Mouse (Mus musculus) liver, embryonic 14.5 days (tissue): Measurements from ENCODE around the gene Ehd2. TPM values are rescaled to one million over a fixed set of nuclear protein-coding genes. Genes with fewer than 3 reads are reported as not detected.
A peak's percentile ranks its signal among the peaks of the same experiment; 100 is the strongest.

Experiments
- ATAC-seq: fragments of 200-750 bp; cut with Nextera tagmentation; 2 replicates; pipeline ENCODE4 v1.8.0; 2017; ENCODE audit warnings: moderate number of reproducible peaks, mild to moderate bottlenecking, moderate library complexity; ENCODE audit not compliant: insufficient read depth
- DNase-seq, 3 experiments: peaks; one replicate each; pipeline ENCODE4 v3.0.0-alpha.2; 2012 to 2013; ENCODE audit warnings: low read depth in 3 of 3, low spot score in 3 of 3
- H3K27ac ChIP-seq: fragments of 300-500 bp; sonication (generic); 2 replicates; pipeline ENCODE4 v1.5.1; 2014; ENCODE audit warnings: moderate library complexity, mild to moderate bottlenecking, control low read depth, inconsistent platforms
- H3K27me3 ChIP-seq: fragments of 300-500 bp; sonication (generic); 2 replicates; pipeline ENCODE4 v1.6.1; 2014; ENCODE audit warnings: mild to moderate bottlenecking, low read length, moderate library complexity; ENCODE audit not compliant: control insufficient read depth, insufficient read depth
- H3K36me3 ChIP-seq: fragments of 300-500 bp; sonication (generic); replicated peaks from 2 replicates; pipeline ENCODE4 v1.6.1; 2014; ENCODE audit warnings: low read depth; ENCODE audit not compliant: control insufficient read depth, insufficient read depth
- H3K4me1 ChIP-seq, 2 experiments: fragments of 200-500 bp in 1 of 2; fragments of 300-500 bp in 1 of 2; sonication (generic) in 1 of 2; replicated peaks; 2 replicates each; pipeline ENCODE4 v1.6.1; 2012 to 2014; ENCODE audit warnings: antibody characterized with exemption in 1 of 2, inconsistent platforms in 1 of 2, low read length in 1 of 2; ENCODE audit not compliant: control insufficient read depth in 2 of 2, insufficient read depth in 2 of 2
- H3K4me2 ChIP-seq: fragments of 300-500 bp; sonication (generic); 2 replicates; pipeline ENCODE4 v1.6.1; 2014; ENCODE audit warnings: low read depth, mild to moderate bottlenecking, control low read depth, moderate library complexity
- H3K4me3 ChIP-seq, 2 experiments: fragments of 200-500 bp in 1 of 2; fragments of 300-500 bp in 1 of 2; sonication (generic) in 1 of 2; 2 replicates each; pipeline ENCODE4 v1.5.1; 2012 to 2014; ENCODE audit warnings: low read depth in 2 of 2, low read length in 2 of 2, mild to moderate bottlenecking in 2 of 2, control low read depth in 1 of 2, inconsistent platforms in 1 of 2, moderate library complexity in 1 of 2; ENCODE audit not compliant: insufficient read depth in 1 of 2
- H3K9ac ChIP-seq: fragments of 300-500 bp; sonication (generic); replicated peaks from 2 replicates; pipeline ENCODE4 v1.6.1; 2014; ENCODE audit warnings: mild to moderate bottlenecking, control low read depth, moderate library complexity
- H3K9me3 ChIP-seq: fragments of 300-500 bp; sonication (generic); 2 replicates; pipeline ENCODE4 v1.6.1; 2016; ENCODE audit warnings: low read length, mixed read lengths; ENCODE audit not compliant: control insufficient read depth
- CTCF ChIP-seq: IDR thresholded peaks from 2 replicates; pipeline ENCODE4 v1.5.1; 2016; ENCODE audit warnings: antibody characterized with exemption, low read depth, control low read depth
- EP300 ChIP-seq: IDR thresholded peaks from 2 replicates; pipeline ENCODE4 v1.6.1; 2016; ENCODE audit warnings: antibody characterized with exemption, low read depth
- WGBS: fragments of 180-500 bp; shearing (Covaris S2); extraction: QIAGEN DNeasy Blood & Tissue Kit; methylation state at CpG from one replicate; pipeline ENCODE4 v1.1.7; 2014; ENCODE audit not compliant: insufficient replicate concordance; 5-methylcytosine and 5-hydroxymethylcytosine counted together
- polyA plus RNA-seq, 2 experiments: library from polyadenylated mRNA; depleted of rRNA in 1 of 2; stranded (reverse) in 1 of 2; unstranded in 1 of 2; fragments of >200 nt; fragmentation: Nextera tagmentation in 1 of 2; extraction: Ambion mirVana in 1 of 2; gene quantifications; 2 replicates each; pipeline versions ENCODE4 v1.2.1 to v1.2.3; 2012 to 2014

Gene Ehd2
- polyA plus RNA-seq, 2 experiments: 2.5 to 3.0 TPM

- TF ChIP-seq CTCF (no peak), EP300 (no peak)
- DNase-seq (no peak), ATAC-seq (no peak)
- 78% methylated on average over 1 of the region's 1 CpGs for WGBS
- Histone ChIP-seq H3K4me2 (peak overlapping the region; percentile 90; the same call in 1 of the 2 replicates), H3K36me3 (peaks cover 49% of the 10 kb centered on the region), H3K4me3 (no peak overlapping the region; a peak in 1 of 4 replicates), H3K4me1 (peaks cover 24 to 27% of the 10 kb centered on the region in 2 experiments), H3K27ac (no peak overlapping the region), H3K27me3 (no peaks in the 10 kb centered on the region), H3K9me3 (no peaks in the 10 kb centered on the region), H3K9ac (no peak overlapping the region)
Measured at GRCm38 (mm10) chr7:15944311-15944710, 23.1 kb downstream of the Ehd2 start.

GRCm38 (mm10) chr7:15938621-15939020, 28.7 kb downstream of the Ehd2 start:
- no peak overlapping the region for H3K4me3 ChIP-seq
- no peak for ATAC-seq
- DNase-seq: no peak

GRCm38 (mm10) chr7:15937491-15937890, 29.9 kb downstream of the Ehd2 start:
- H3K4me2 ChIP-seq: no peak overlapping the region
- no peaks in the 10 kb centered on the region for H3K27me3 ChIP-seq
- peaks cover 58% of the 10 kb centered on the region for H3K36me3 ChIP-seq
- 65% methylated on average over 5 of the region's 5 CpGs for WGBS
- H3K9ac ChIP-seq: no peak overlapping the region
- H3K9me3 ChIP-seq: no peaks in the 10 kb centered on the region
- H3K4me1 ChIP-seq: no peaks in the 10 kb centered on the region
- ATAC-seq: no peak
- TF ChIP-seq CTCF: no peak
- TF ChIP-seq EP300: no peak
- no peak overlapping the region for H3K27ac ChIP-seq
- no peak for DNase-seq
- H3K4me3 ChIP-seq: no peak overlapping the region

More at GRCm38 (mm10) chr7:15938621-15939020, 28.7 kb downstream of the Ehd2 start:
- TF ChIP-seq EP300: no peak
- TF ChIP-seq CTCF: no peak
- H3K4me1 ChIP-seq: no peaks in the 10 kb centered on the region
- WGBS: 85% methylated on average over 3 of the region's 3 CpGs
- no peaks in the 10 kb centered on the region for H3K9me3 ChIP-seq
- no peak overlapping the region for H3K27ac ChIP-seq
- no peaks in the 10 kb centered on the region for H3K27me3 ChIP-seq
- H3K9ac ChIP-seq: no peak overlapping the region
- peaks cover 68% of the 10 kb centered on the region for H3K36me3 ChIP-seq
- no peak overlapping the region for H3K4me2 ChIP-seq

GRCm38 (mm10) chr7:15933437-15934359, 33.7 kb downstream of the Ehd2 start:
- Histone ChIP-seq H3K4me3 (no peak overlapping the region), H3K27ac (no peak overlapping the region), H3K4me1 (peaks cover 0 to 4% of the 10 kb centered on the region in 2 experiments; a peak in 3 of 4 replicates), H3K36me3 (peaks cover 21% of the 10 kb centered on the region), H3K27me3 (no peaks in the 10 kb centered on the region), H3K9me3 (no peaks in the 10 kb centered on the region), H3K9ac (no peak overlapping the region), H3K4me2 (no peak overlapping the region)
- WGBS: 25% methylated on average over 16 of the region's 16 CpGs
- no peak for DNase-seq
- TF ChIP-seq EP300: no peak
- TF ChIP-seq CTCF: no peak
- no peak for ATAC-seq

GRCm38 (mm10) chr7:15931635-15932034, 35.7 kb downstream of the Ehd2 start:
- Histone ChIP-seq H3K9ac (no peak overlapping the region), H3K27ac (no peak overlapping the region), H3K36me3 (0 out of 2 replicates have a peak, but pooled peaks cover 3% of the 10 kb centered on the region), H3K4me3 (no peak overlapping the region), H3K27me3 (no peaks in the 10 kb centered on the region), H3K4me2 (no peak overlapping the region), H3K9me3 (no peaks in the 10 kb centered on the region), H3K4me1 (peaks cover 0 to 4% of the 10 kb centered on the region in 2 experiments; a peak in 3 of 4 replicates)
- 51% methylated on average over 3 of the region's 3 CpGs for WGBS
- ATAC-seq: no peak
- TF ChIP-seq CTCF (no peak), EP300 (no peak)
- DNase-seq: no peak
